Mouse (Mus musculus) olfactory bulb, adult 2 months (tissue): ENCODE measurements around the gene Adh1. TPM values are rescaled to one million over a fixed set of nuclear protein-coding genes. Genes with fewer than 3 reads are reported as not detected.

ENCODE experiments used
- H3K27ac ChIP-seq: fragments of 200-500 bp; 2 replicates; pipeline ENCODE4 v1.5.1; 2012; ENCODE audit warnings: low read depth, low read length; ENCODE audit not compliant: insufficient read depth
- H3K4me1 ChIP-seq: fragments of 200-500 bp; 2 replicates; pipeline ENCODE4 v1.6.1; 2012; ENCODE audit warnings: low read length; ENCODE audit not compliant: control insufficient read depth, insufficient read depth
- H3K4me3 ChIP-seq: fragments of 200-500 bp; 2 replicates; pipeline ENCODE4 v1.5.1; 2012; ENCODE audit warnings: mild to moderate bottlenecking, low read depth, low read length, moderate library complexity; ENCODE audit not compliant: insufficient read depth
- CTCF ChIP-seq: fragments of 200-500 bp; IDR thresholded peaks from 2 replicates; pipeline ENCODE4 v1.5.1; 2012; ENCODE audit warnings: low read depth, mild to moderate bottlenecking, low read length, moderate library complexity; ENCODE audit not compliant: insufficient read depth
- POLR2A ChIP-seq: fragments of 200-500 bp; IDR thresholded peaks from 2 replicates; pipeline ENCODE4 v1.6.1; 2012; ENCODE audit warnings: mild to moderate bottlenecking, low read depth, low read length, moderate library complexity; ENCODE audit not compliant: insufficient read depth
- WGBS: fragments of 180-500 bp; shearing (Covaris S2); methylation state at CpG from one replicate; pipeline ENCODE4 v1.1.7; 2018; 5-methylcytosine and 5-hydroxymethylcytosine counted together
- polyA plus RNA-seq: library from polyadenylated mRNA; stranded (reverse); fragments of >200 nt; gene quantifications from 2 replicates; pipeline ENCODE4 v1.2.4, GENCODE M21; 2012; ENCODE audit warnings: low replicate concordance; ENCODE audit not compliant: missing spikeins, insufficient read depth, insufficient read length

Adh1 gene
- polyA plus RNA-seq, 1 experiment = not detected

DNA sequence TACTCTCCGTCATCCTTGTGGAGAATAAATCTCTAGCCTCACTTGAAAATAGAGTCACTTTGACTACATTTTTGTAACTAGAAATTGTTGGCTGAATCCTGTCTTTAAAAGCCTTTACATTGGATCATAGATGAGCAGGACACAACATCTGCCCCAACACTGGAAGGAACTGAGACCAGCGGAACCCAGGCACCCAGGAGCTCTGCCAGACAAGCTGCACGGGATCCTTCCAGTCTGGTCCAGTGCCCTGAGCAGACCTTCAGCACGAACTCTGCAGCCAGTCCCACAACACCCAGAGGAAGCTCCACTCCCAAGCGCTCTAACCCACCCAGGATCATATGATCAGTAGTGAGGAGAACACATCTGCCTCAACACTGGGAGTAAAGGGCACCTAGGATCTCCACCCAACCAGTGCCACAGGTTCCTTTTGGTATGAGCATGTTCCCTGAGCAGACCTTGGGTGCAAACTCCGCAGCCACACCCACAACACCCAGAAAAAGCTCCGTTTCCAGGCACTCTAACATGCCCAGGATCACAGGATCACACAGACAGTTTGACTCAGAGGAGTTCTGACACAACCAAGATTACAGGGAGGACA lies 32.6 kb downstream of the Adh1 start:
- no peak overlapping the region for H3K27ac ChIP-seq
- no peak overlapping the region for H3K4me3 ChIP-seq
- no peak for TF ChIP-seq CTCF
- no peak for TF ChIP-seq POLR2A
- no peaks in the 10 kb centered on the region for H3K4me1 ChIP-seq
- WGBS = 89% methylated on average over 7 of the region's 7 CpGs

DNA sequence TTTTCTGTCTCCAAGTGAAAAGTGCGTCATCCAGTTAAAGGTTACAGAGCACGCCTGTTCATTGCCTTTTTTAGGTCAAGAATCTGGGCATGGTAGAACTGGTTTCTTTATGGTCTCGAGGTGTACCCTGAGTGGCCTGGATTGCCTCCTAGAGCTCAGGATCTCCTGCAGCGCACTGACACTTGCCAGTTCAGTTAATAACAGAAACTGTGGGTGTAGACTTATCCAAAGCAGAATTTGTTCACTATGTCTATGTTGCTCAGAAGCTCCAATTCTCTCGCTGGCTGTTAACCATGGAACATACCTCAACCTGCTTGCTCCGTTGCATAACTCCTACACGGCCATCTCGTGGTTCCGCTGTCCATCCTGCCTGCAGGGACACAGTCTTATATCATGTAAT lies 39.3 kb downstream of the Adh1 start:
- WGBS = 93% methylated on average over 9 of the region's 9 CpGs
- H3K4me3 ChIP-seq = no peak overlapping the region
- TF ChIP-seq POLR2A (no peak), CTCF (no peak)
- H3K4me1 ChIP-seq = no peaks in the 10 kb centered on the region
- H3K27ac ChIP-seq = no peak overlapping the region

DNA sequence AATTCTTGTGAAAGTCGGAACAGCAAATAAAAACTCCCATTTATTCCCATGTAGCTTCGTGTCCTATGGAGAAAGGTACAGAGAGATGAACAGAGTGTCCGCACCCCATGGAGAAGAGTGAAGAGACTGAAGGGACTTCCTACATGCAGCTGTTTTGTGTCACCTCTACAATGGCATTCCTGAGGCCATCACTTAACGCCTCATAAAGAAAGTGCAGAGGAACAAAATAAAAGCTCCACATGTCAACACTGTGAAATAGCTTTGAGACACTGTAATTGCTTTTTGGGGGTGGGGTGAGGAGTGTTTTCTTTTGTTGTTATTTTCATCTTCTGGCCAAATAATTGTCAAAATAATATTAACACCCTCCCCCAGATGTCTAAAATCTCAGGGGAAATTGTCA lies 41.9 kb downstream of the Adh1 start:
- Histone ChIP-seq H3K27ac (no peak overlapping the region), H3K4me1 (no peaks in the 10 kb centered on the region), H3K4me3 (no peak overlapping the region)
- 76% methylated on average over 4 of the region's 4 CpGs for WGBS
- TF ChIP-seq CTCF = no peak
- no peak for TF ChIP-seq POLR2A

DNA sequence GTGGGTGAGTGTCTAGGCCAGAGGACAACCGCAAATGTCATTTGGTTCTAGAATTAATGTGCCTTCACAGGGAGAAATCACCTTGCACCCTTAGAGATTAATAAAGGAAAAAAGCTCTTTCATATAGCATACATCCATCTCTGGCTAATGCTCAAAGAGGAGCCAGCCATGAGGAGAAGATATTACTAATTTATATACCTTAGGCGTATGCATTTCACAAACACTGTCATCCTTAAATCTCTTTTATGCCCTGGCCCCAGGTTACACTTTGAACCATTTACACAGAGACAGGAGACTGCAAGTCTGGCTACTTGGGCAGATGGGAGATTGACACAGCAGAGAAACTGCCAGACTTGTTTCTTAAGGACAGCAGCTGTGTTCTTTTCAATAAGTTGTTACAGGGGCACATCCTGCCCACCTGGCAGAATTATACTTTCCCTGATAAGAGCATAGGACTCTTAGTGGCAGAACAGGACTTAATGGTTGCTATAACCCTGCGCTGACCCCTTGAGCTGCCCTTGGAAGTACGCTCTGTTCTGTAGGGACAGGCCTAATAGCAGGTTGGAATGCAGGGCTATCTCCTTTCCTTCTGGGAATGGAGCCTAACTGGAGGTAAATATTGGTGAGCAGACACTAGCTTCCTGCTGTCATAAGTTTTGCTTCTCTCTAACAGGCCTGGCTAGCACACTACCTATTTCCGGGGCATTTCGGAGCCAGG lies 43.1 kb downstream of the Adh1 start:
- no peak overlapping the region for H3K27ac ChIP-seq
- TF ChIP-seq POLR2A (no peak), CTCF (no peak)
- no peak overlapping the region for H3K4me3 ChIP-seq
- WGBS = 93% methylated on average over 6 of the region's 6 CpGs
- H3K4me1 ChIP-seq = no peaks in the 10 kb centered on the region

DNA sequence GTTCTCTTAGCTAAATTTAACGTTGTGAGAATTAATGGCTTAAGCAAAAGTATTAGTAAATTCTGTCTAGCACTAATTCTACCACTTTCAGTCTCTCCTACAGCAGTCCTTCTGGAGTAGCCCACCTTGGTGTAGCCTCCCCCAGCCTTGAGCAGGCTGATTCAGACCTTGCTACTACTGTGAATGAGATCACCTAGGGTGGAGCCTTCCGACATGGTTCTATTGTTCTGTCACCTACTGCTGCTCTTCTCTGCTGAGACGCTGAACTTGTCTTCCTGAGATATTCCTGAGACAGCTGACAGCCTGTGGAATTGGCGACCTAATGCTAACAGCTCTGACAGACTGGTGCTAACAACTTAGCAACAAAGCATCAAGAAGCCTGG lies 43.7 kb downstream of the Adh1 start:
- H3K4me3 ChIP-seq = no peak overlapping the region
- TF ChIP-seq CTCF (no peak), POLR2A (no peak)
- no peaks in the 10 kb centered on the region for H3K4me1 ChIP-seq
- no peak overlapping the region for H3K27ac ChIP-seq
- WGBS = 65% methylated on average over 4 of the region's 4 CpGs

DNA sequence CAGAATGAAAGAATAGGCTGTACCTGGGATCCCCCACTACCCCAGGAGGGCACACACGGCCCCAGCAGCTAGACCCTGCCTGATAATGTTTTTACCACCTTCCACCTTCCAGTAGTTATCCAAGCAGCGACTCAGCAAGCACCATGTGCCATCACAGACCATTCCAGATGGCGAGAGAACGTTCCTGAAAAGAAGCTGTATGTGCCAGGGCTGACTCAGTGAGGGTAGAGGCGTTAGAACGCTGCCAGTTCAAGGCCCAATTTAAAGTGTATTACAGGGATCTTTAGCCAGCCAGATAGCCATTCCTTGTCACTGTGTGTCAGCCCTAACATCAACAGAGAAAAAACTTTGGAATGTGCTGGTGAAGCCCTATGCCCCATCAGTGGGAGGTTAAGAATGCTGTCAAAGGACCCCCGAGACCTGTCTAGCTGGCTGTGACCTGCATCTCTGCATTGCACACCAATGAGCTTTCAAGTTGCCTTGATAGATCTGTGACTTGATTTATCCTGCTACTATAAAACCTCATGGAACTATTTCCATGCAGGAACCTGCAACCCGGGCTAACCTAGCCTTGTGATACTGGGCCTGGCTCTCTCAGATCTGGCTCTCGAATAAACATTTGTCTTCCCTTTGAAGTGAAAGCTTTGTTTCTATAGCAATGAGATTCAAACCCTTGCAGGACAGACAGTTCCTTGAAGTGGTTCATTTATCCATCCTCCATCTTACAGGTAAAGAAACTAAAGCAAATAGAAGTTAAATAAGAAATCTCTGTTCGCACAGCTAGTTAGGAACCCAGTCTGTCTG lies 44.9 kb downstream of the Adh1 start:
- H3K4me3 ChIP-seq = no peak overlapping the region
- TF ChIP-seq POLR2A = no peak
- TF ChIP-seq CTCF = no peak
- WGBS = 83% methylated on average over 10 of the region's 10 CpGs

DNA sequence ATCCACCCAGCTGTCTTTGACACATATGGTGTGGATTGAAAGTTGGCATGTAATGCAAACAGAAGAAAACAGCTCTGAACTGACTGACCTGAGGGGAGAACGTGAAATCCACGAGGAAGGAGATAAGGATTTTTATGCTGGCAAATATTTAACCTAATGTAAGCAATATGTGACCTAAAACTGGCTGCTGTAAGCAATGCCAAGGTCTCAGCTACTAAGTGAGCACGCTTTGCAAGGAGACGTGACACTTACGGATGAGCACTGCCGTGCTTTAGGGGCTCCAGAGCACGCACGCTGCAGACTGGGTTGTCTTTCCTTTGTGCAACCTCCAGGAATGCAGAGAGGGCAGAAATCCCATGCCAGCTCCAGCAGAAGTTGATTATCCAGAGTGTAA lies 45.5 kb downstream of the Adh1 start:
- H3K4me3 ChIP-seq = no peak overlapping the region
- TF ChIP-seq CTCF (no peak), POLR2A (no peak)
- H3K4me1 ChIP-seq = no peaks in the 10 kb centered on the region
- WGBS = 78% methylated on average over 8 of the region's 8 CpGs
- H3K27ac ChIP-seq = no peak overlapping the region

More for the DNA sequence above, 44.9 kb downstream of the Adh1 start:
- Histone ChIP-seq H3K4me1 (no peaks in the 10 kb centered on the region), H3K27ac (no peak overlapping the region)

DNA sequence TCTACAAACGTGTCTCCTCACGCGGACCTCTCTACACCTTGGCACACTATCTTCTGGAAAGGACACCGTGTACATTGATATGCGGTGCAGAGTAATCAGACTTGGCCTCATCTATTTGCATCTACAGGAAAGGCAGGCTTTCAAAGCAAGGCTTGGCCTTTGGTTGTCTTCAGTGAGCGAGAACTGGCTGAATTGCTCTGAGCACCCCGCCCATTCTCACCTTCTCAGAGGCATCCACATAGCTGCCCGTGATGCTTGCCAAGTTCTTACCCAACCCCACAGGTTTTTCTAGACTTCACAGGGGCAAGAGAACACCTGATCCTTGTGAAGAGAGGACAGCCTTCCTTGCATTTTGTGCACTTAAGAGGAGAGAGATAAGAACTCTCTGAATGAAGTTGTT lies 49.1 kb downstream of the Adh1 start:
- WGBS = 93% methylated on average over 8 of the region's 8 CpGs
- no peak overlapping the region for H3K27ac ChIP-seq
- no peak for TF ChIP-seq CTCF
- TF ChIP-seq POLR2A = no peak
- H3K4me1 ChIP-seq = no peaks in the 10 kb centered on the region
- no peak overlapping the region for H3K4me3 ChIP-seq

DNA sequence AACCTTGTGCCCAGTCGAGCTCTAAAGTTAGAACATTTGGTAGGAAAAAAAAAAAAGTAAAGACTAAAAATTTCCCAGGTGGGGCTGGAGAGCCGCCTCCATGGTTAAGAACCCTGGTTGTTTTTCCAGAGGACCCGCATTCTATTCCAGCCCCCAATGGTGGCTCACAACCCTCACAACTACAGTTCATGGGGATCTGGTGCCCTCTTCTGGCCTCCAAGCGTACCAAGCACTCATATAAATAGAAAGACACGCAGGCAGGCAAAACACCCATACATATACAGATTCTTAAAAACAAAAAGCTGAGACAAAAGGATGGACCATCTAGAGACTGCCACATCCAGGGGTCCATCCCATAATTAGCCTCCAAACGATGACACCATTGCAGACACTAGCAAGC lies 50.2 kb downstream of the Adh1 start:
- no peaks in the 10 kb centered on the region for H3K4me1 ChIP-seq
- TF ChIP-seq POLR2A (no peak), CTCF (no peak)
- no peak overlapping the region for H3K27ac ChIP-seq
- WGBS = 89% methylated on average over 6 of the region's 6 CpGs
- H3K4me3 ChIP-seq = no peak overlapping the region
